In genomic region chr17:48585902-48586359, GRCm38 (mm10) we compare ENCODE assay signal across 7 mouse cellular contexts.
DNase-seq lines count a peak whose midpoint lies in the region; ATAC-seq and TF ChIP-seq lines count a peak whose summit lies in the region.

No protein-coding gene starts in this region.

- 1% methylated on average over 14 of the region's 14 CpGs for WGBS in lung, postnatal 0 days
- WGBS in lung, adult 2 months: 5% methylated on average over 14 of the region's 14 CpGs
- 8% methylated on average over 14 of the region's 14 CpGs for WGBS in embryonic facial prominence, embryonic 12.5 days
- 10% methylated on average over 14 of the region's 14 CpGs for WGBS in hindbrain, postnatal 0 days
- 18% methylated on average over 14 of the region's 14 CpGs for WGBS in midbrain, embryonic 12.5 days

- no peak overlapping the region for H3K9ac ChIP-seq in lung, postnatal 0 days (replicated peaks; ENCODE audit: low read depth)
- H3K9ac ChIP-seq in embryonic facial prominence, embryonic 12.5 days: no peak overlapping the region
- H3K9ac ChIP-seq in hindbrain, postnatal 0 days (replicated peaks; ENCODE audit: low read length): no peak overlapping the region
- H3K9ac ChIP-seq in midbrain, embryonic 12.5 days (replicated peaks): no peak overlapping the region

- no peaks in the 10 kb centered on the region for H3K4me1 ChIP-seq in lung, postnatal 0 days (ENCODE audit: insufficient read depth, low read depth, low read length)
- H3K4me1 ChIP-seq in lung, adult 2 months (ENCODE audit: control insufficient read depth, insufficient read depth, low read length): no peaks in the 10 kb centered on the region
- no peaks in the 10 kb centered on the region; the same call in 1 of the 2 replicates for H3K4me1 ChIP-seq in embryonic facial prominence, embryonic 12.5 days
- H3K4me1 ChIP-seq in hindbrain, postnatal 0 days (ENCODE audit: insufficient read depth, low read length): no peaks in the 10 kb centered on the region
- 0 out of 2 replicates have a peak, but pooled peaks cover 4% of the 10 kb centered on the region for H3K4me1 ChIP-seq in midbrain, embryonic 12.5 days

- TF ChIP-seq EP300 in lung, postnatal 0 days (IDR thresholded peaks at IDR 0.05): no peak

- no peak overlapping the region for H3K27ac ChIP-seq in lung, postnatal 0 days (ENCODE audit: low read length)
- H3K27ac ChIP-seq in embryonic facial prominence, embryonic 12.5 days: no peak overlapping the region
- no peak overlapping the region; the same call in 1 of the 2 replicates for H3K27ac ChIP-seq in hindbrain, postnatal 0 days
- H3K27ac ChIP-seq in midbrain, embryonic 12.5 days (replicated peaks): no peak overlapping the region

- no peaks in the 10 kb centered on the region for H3K27me3 ChIP-seq in lung, postnatal 0 days (replicated peaks; ENCODE audit: insufficient read depth, low read length)
- H3K27me3 ChIP-seq in embryonic facial prominence, embryonic 12.5 days: no peaks in the 10 kb centered on the region
- no peaks in the 10 kb centered on the region for H3K27me3 ChIP-seq in hindbrain, postnatal 0 days (ENCODE audit: insufficient read depth, low read length)
- H3K27me3 ChIP-seq in midbrain, embryonic 12.5 days: peaks cover 3% of the 10 kb centered on the region; the same call in 1 of the 2 replicates

- no peak for TF ChIP-seq POLR2A in lung, adult 2 months (IDR thresholded peaks at IDR 0.05; ENCODE audit: borderline replicate concordance, extremely low read depth, low read depth, low read length)

- no peaks in the 10 kb centered on the region for H3K9me3 ChIP-seq in lung, postnatal 0 days (ENCODE audit: low read length)
- no peaks in the 10 kb centered on the region for H3K9me3 ChIP-seq in embryonic facial prominence, embryonic 12.5 days
- no peaks in the 10 kb centered on the region for H3K9me3 ChIP-seq in hindbrain, postnatal 0 days (ENCODE audit: low read length)
- H3K9me3 ChIP-seq in midbrain, embryonic 12.5 days: no peaks in the 10 kb centered on the region

- ATAC-seq in lung, postnatal 0 days: peak; percentile 61
- no peak for ATAC-seq in embryonic facial prominence, embryonic 12.5 days (ENCODE audit: insufficient number of reproducible peaks, insufficient read depth, low FRiP score, low TSS enrichment)
- ATAC-seq in hindbrain, postnatal 0 days: peak; percentile 82
- peak; percentile 69; the same call in 1 of the 2 replicates for ATAC-seq in midbrain, embryonic 12.5 days (ENCODE audit: low FRiP score, low read depth)

- peak overlapping the region; percentile 58 for H3K4me2 ChIP-seq in lung, postnatal 0 days (replicated peaks; ENCODE audit: low read depth, low read length)
- H3K4me2 ChIP-seq in embryonic facial prominence, embryonic 12.5 days (replicated peaks): peak overlapping the region; percentile 51
- H3K4me2 ChIP-seq in hindbrain, postnatal 0 days (ENCODE audit: low read depth, low read length): peak overlapping the region; percentile 47
- peak overlapping the region; percentile 38 for H3K4me2 ChIP-seq in midbrain, embryonic 12.5 days (replicated peaks)

- peak overlapping the region; percentile 29; the same call in 1 of the 2 replicates for H3K4me3 ChIP-seq in lung, postnatal 0 days (ENCODE audit: low read depth, low read length)
- no peak overlapping the region for H3K4me3 ChIP-seq in lung, adult 2 months (replicated peaks; ENCODE audit: extremely low read depth, low read depth, low read length)
- peak overlapping the region; percentile 31 for H3K4me3 ChIP-seq in embryonic facial prominence, embryonic 12.5 days
- peak overlapping the region; percentile 22 for H3K4me3 ChIP-seq in hindbrain, postnatal 0 days (ENCODE audit: low read length)
- peak overlapping the region; percentile 10; the same call in 1 of the 2 replicates for H3K4me3 ChIP-seq in midbrain, embryonic 12.5 days

- H3K36me3 ChIP-seq in lung, postnatal 0 days (ENCODE audit: insufficient read depth, low read length): no peaks in the 10 kb centered on the region
- H3K36me3 ChIP-seq in embryonic facial prominence, embryonic 12.5 days: no peaks in the 10 kb centered on the region
- no peaks in the 10 kb centered on the region for H3K36me3 ChIP-seq in hindbrain, postnatal 0 days (ENCODE audit: insufficient read depth, low read length)
- H3K36me3 ChIP-seq in midbrain, embryonic 12.5 days: no peaks in the 10 kb centered on the region

- DNase-seq in lung, postnatal 0 days (ENCODE audit: low spot score): peak; percentile 44
- DNase-seq in lung, adult 2 months: no peak
- DNase-seq in hindbrain, postnatal 0 days (ENCODE audit: low spot score): peak; percentile 47
- DNase-seq in spleen, postnatal 4 days (ENCODE audit: low spot score in 2 of 2): no peak
- DNase-seq in cerebellum, adult 8-10 months: no peak

- no peak for TF ChIP-seq CTCF in lung, postnatal 0 days (IDR thresholded peaks at IDR 0.05)
- no peak for TF ChIP-seq CTCF in lung, adult 2 months (IDR thresholded peaks at IDR 0.05; ENCODE audit: insufficient read depth, low read length)
- TF ChIP-seq CTCF in hindbrain, postnatal 0 days (IDR thresholded peaks at IDR 0.05; ENCODE audit: low read depth): no peak

Comparison
In these comparisons a context has a peak if more than half of its experiments do, and no peak if none do; other contexts are left out.
1. DNase-seq: peak in lung, postnatal 0 days (single experiment) and hindbrain, postnatal 0 days (single experiment); none in lung, adult 2 months (single experiment), spleen, postnatal 4 days (0 of 2) and cerebellum, adult 8-10 months (single experiment).
2. Peak in every context shown above with its lines, with median percentiles within 50 percentile points of each other: H3K4me2 ChIP-seq.